Mouse (Mus musculus) small intestine, adult 2 months (tissue): ENCODE measurements around the gene Ankrd28. TPM values are rescaled to one million over a fixed set of nuclear protein-coding genes. Genes with fewer than 3 reads are reported as not detected.

Experiments
- H3K27ac ChIP-seq: fragments of 200-500 bp; 2 replicates; pipeline ENCODE4 v1.5.1; 2012; ENCODE audit warnings: low read depth, low read length, control low read depth, inconsistent platforms; ENCODE audit not compliant: insufficient read depth
- H3K27me3 ChIP-seq: fragments of 200-500 bp; 2 replicates; pipeline ENCODE4 v1.6.1; 2012; ENCODE audit warnings: mild to moderate bottlenecking, moderate library complexity, low read length, inconsistent platforms; ENCODE audit not compliant: control insufficient read depth, insufficient read depth
- H3K36me3 ChIP-seq: fragments of 200-500 bp; 2 replicates; pipeline ENCODE4 v1.6.1; 2012; ENCODE audit warnings: mild to moderate bottlenecking, low read length, control low read depth, inconsistent platforms; ENCODE audit not compliant: control insufficient read depth, insufficient read depth
- H3K4me1 ChIP-seq: fragments of 200-500 bp; 2 replicates; pipeline ENCODE4 v1.6.1; 2012; ENCODE audit warnings: low read length, inconsistent platforms, mixed read lengths; ENCODE audit not compliant: control insufficient read depth, insufficient read depth, insufficient read length
- H3K4me3 ChIP-seq: fragments of 200-500 bp; 2 replicates; pipeline ENCODE4 v1.5.1; 2012; ENCODE audit warnings: low read depth, mild to moderate bottlenecking, control low read depth, inconsistent platforms, low read length, moderate library complexity
- CTCF ChIP-seq: fragments of 200-500 bp; IDR thresholded peaks from 2 replicates; pipeline ENCODE4 v1.5.1; 2012; ENCODE audit warnings: low read depth, mild to moderate bottlenecking, control low read depth, inconsistent platforms, low read length, moderate library complexity, mixed read lengths; ENCODE audit not compliant: insufficient replicate concordance, insufficient read length; ENCODE audit errors: extremely low read depth
- POLR2A ChIP-seq: fragments of 200-500 bp; IDR thresholded peaks from 2 replicates; pipeline ENCODE4 v1.6.1; 2012; ENCODE audit warnings: low read depth, mild to moderate bottlenecking, control low read depth, inconsistent platforms, low read length, moderate library complexity
- WGBS: fragments of 180-500 bp; shearing (Covaris S2); methylation state at CpG from one replicate; pipeline ENCODE4 v1.1.7; 2018; 5-methylcytosine and 5-hydroxymethylcytosine counted together
- polyA plus RNA-seq: library from polyadenylated mRNA; depleted of rRNA; stranded (reverse); fragments of >200 nt; gene quantifications from 2 replicates; pipeline ENCODE4 v1.2.3, GENCODE M21; 2012

Gene Ankrd28
- polyA plus RNA-seq, 1 experiment, result 2.2 TPM

DNA sequence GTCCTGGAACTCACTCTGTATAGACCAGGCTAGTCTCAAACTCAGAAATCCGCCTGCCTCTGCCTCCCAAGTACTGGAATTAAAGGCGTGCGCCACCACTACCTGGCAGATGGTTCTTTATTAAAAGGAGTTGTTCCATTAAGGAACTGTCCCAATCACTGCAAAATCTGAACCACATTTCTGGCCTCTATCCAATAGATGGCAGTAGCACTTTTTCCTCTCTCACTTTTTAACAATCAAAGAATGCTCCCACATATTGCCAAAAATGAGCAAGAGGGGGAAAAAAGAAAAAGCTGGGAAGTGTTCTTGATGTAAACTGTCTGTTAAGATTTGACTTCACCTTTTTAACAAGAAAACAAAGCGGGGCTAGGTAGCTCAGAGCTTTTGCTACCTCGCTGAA lies 20.5 kb downstream of the Ankrd28 start:
- WGBS, result 88% methylated on average over 5 of the region's 5 CpGs
- Histone ChIP-seq H3K4me1 (no peaks in the 10 kb centered on the region), H3K36me3 (0 out of 2 replicates have a peak, but pooled peaks cover 1% of the 10 kb centered on the region), H3K27ac (no peak overlapping the region), H3K27me3 (no peaks in the 10 kb centered on the region), H3K4me3 (no peak overlapping the region)
- TF ChIP-seq CTCF (no peak), POLR2A (no peak)

DNA sequence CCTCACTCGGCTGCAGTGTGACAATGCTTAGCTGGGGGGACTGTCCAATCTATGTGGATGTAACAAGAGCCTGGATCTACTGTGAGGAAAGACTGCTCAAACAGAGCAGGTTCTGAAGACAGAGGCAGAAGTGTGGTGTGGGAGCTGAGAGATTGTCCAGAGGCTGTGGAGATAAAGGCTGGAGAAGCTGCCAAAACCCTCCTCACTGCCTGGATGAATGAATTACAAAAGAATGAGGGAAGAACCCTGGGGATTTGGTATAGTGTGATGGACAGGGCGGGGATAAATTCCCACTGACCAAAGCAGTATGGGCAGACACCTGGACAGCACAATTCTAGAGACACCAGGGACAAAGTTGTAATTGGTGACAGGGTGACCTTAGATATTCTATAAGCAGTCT lies 26.7 kb downstream of the Ankrd28 start:
- no peak for TF ChIP-seq POLR2A
- no peak for TF ChIP-seq CTCF
- H3K4me1 ChIP-seq, result 0 out of 2 replicates have a peak, but pooled peaks cover 2% of the 10 kb centered on the region
- H3K27me3 ChIP-seq, result no peaks in the 10 kb centered on the region
- no peak overlapping the region for H3K27ac ChIP-seq
- no peak overlapping the region for H3K4me3 ChIP-seq
- WGBS, result 79% methylated on average over 2 of the region's 2 CpGs
- 0 out of 2 replicates have a peak, but pooled peaks cover 1% of the 10 kb centered on the region for H3K36me3 ChIP-seq

DNA sequence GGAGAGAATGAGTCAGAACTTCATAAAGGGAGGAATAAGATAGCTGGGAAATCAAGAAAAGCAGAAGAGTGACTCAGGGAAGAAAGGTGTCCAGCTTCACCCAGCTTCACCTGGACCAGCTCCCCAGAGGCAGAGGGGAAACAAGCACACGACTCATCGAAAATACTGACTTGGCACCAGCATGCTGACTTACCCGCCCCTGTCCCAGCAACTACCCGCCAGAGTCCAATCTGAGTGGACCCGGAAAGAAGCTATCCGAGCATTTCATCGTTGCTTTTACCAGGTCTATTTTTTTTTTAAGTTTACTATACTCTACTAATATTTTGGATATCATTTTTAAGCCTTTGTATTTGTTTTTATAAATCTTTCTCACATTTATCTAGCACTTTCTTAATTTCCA lies 29.5 kb downstream of the Ankrd28 start:
- peak overlapping the region; percentile 51; the same call in 1 of the 2 replicates for H3K27ac ChIP-seq
- H3K36me3 ChIP-seq, result no peaks in the 10 kb centered on the region
- H3K27me3 ChIP-seq, result no peaks in the 10 kb centered on the region
- TF ChIP-seq POLR2A (no peak), CTCF (no peak)
- 24% methylated on average over 7 of the region's 7 CpGs for WGBS
- 0 out of 2 replicates have a peak, but pooled peaks cover 2% of the 10 kb centered on the region for H3K4me1 ChIP-seq
- H3K4me3 ChIP-seq, result no peak overlapping the region

DNA sequence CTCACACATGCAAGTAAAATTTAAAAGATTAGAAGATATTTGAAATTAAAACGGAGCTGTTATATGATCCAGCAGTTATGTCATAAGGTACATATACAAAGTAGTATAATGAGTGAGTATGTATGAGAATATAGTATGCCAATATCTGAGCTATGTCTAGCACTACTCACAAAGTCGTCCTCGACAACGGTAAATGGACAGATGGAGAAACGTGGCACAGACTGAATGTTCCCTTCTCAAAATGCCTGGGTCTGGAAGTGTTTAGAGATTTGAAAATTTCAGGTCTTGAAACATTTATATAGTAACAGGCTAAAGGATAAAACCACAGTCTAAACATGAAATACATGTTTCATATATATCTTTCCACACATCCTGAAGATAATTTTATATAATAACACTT lies 30.0 kb downstream of the Ankrd28 start:
- TF ChIP-seq POLR2A, result no peak
- TF ChIP-seq CTCF, result no peak
- Histone ChIP-seq H3K27ac (no peak overlapping the region), H3K4me1 (0 out of 2 replicates have a peak, but pooled peaks cover 2% of the 10 kb centered on the region), H3K4me3 (no peak overlapping the region), H3K27me3 (no peaks in the 10 kb centered on the region), H3K36me3 (no peaks in the 10 kb centered on the region)
- WGBS, result 75% methylated on average over 5 of the region's 5 CpGs

DNA sequence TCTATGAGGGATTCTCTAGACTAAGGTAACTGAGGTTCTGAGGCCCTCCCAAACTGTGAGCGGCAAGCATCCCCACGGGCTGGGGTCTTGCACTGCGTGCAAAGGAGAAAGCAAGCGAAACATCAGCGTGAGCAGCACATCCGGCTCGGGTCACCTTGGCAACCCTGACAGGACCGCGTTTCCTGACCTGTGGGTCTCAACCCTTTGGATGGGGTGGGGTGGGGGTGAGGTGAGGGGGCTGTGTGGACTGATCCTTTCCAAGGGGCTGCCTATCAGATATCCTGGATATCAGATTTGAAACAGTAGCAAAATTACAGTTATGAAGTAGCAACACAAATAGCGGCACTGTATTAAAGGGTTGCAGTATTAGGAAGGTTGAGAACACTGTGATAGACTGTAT lies 31.5 kb downstream of the Ankrd28 start:
- H3K4me1 ChIP-seq, result 0 out of 2 replicates have a peak, but pooled peaks cover 2% of the 10 kb centered on the region
- no peak overlapping the region for H3K27ac ChIP-seq
- H3K4me3 ChIP-seq, result no peak overlapping the region
- TF ChIP-seq CTCF, result no peak
- TF ChIP-seq POLR2A, result no peak
- H3K36me3 ChIP-seq, result no peaks in the 10 kb centered on the region
- WGBS, result 80% methylated on average over 10 of the region's 10 CpGs
- no peaks in the 10 kb centered on the region for H3K27me3 ChIP-seq

DNA sequence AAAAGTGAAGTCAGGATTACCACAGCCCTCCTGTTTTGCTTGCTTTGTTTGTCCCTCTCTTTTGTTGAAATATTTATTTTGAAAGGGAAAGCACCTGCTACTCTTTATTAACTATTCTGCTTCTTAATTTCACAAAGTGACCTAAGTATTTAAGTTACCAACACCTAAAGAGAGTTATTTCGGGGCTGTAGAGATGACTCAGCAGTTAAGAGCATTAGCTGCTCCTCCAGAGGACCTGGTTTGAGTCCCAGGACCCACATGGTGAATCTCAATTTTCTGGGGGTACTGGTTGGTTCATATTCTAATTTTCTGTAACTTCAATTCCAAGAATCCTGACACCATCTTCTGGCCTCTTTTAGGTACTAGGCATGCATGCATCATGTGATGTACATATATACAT lies 34.9 kb downstream of the Ankrd28 start:
- TF ChIP-seq CTCF (no peak), POLR2A (no peak)
- Histone ChIP-seq H3K36me3 (no peaks in the 10 kb centered on the region), H3K27ac (no peak overlapping the region), H3K27me3 (no peaks in the 10 kb centered on the region), H3K4me1 (no peaks in the 10 kb centered on the region), H3K4me3 (no peak overlapping the region)
- WGBS, result 47% methylated on average over 1 of the region's 1 CpGs

DNA sequence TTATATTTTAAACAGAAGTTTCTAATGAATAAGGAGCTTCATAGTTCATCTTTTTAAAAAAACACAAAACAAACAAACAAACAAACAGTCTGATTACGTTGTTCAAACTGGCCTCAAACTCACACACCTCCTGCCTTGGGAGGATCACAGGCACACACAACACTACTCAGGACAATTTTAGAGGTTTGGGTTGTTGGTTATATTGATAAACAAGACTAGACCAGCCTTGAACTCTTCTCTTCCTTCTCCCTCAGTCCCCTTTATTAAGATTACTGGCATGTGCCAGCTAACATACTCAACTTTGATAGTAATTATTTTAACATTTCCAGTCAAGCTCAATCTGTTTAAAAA lies 35.7 kb downstream of the Ankrd28 start:
- H3K27ac ChIP-seq, result no peak overlapping the region
- WGBS, result 34% methylated on average over 1 of the region's 1 CpGs
- TF ChIP-seq CTCF (no peak), POLR2A (no peak)
- H3K4me3 ChIP-seq, result no peak overlapping the region
- no peaks in the 10 kb centered on the region for H3K27me3 ChIP-seq
- no peaks in the 10 kb centered on the region for H3K4me1 ChIP-seq
- no peaks in the 10 kb centered on the region for H3K36me3 ChIP-seq
